In the genomic region with DNA sequence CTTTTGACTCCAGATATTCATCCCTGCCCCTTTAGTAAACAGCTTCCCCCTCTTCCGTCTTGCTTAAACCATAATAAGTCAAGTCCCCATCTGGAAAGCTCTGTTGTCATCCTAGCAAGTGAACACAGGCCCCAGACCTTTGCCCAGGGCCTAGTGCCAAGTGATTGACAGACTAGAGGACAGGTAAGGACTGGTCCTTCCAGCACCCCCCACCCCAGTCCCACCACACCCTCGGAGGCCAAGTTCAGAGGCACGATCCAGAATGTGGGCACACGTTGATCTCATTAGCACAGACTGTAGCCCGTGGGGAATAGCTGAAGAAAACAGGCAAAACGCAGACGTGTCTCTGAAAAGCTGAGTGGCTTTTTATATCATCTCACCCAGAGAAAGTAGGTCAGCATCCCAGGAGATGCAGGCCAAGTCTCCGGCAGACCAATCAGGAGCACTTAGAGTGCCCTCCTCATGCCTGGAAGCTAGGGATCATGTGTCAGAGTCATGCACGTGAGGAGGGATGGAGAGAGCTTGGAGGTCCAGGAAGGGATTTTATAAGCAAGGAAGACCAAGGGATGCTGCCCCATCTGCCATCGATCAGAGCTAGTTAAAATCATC, we compare ENCODE assay signal across 11 mouse cellular contexts. TPM values are rescaled to one million over a fixed set of nuclear protein-coding genes. Genes with fewer than 3 reads are reported as not detected.
DNase-seq lines count a peak whose midpoint lies in the region; TF ChIP-seq lines count a peak whose summit lies in the region.
"Had no signal": no experiment of that assay in that cellular context is flagged by ENCODE, and none has a peak within 500 bp of the region (broad histone marks: within the 10 kb centered on the region; RNA-seq: fewer than 3 reads in every experiment).

No protein-coding gene starts in this region.

- H3K4me1 ChIP-seq in limb, embryonic 10.5 days, result peaks cover 13% of the 10 kb centered on the region
- H3K4me1 ChIP-seq in kidney, adult 2 months (ENCODE audit: control insufficient read depth, insufficient read depth, low read length), result no peaks in the 10 kb centered on the region

- WGBS in limb, embryonic 10.5 days, result 47% methylated on average over 10 of the region's 10 CpGs
- WGBS in kidney, adult 2 months, result 64% methylated on average over 10 of the region's 10 CpGs

- H3K4me3 ChIP-seq in limb, embryonic 10.5 days, result no peak overlapping the region
- no peak overlapping the region for H3K4me3 ChIP-seq in kidney, adult 2 months (ENCODE audit: insufficient read depth, low read depth, low read length)
- H3K4me3 ChIP-seq: liver, embryonic 13.5 days; neural tube, embryonic 13.5 days had no signal

- H3K27me3 ChIP-seq in limb, embryonic 10.5 days (ENCODE audit: low read depth, poor library complexity, severe bottlenecking), result no peaks in the 10 kb centered on the region
- no peaks in the 10 kb centered on the region for H3K27me3 ChIP-seq in kidney, adult 2 months (replicated peaks; ENCODE audit: control insufficient read depth, insufficient read depth, low read length)
- H3K27me3 ChIP-seq: liver, embryonic 13.5 days; neural tube, embryonic 13.5 days; Patski had no signal

- H3K9me3 ChIP-seq in limb, embryonic 10.5 days (replicated peaks), result no peaks in the 10 kb centered on the region
- H3K9me3 ChIP-seq: liver, embryonic 13.5 days; neural tube, embryonic 13.5 days had no signal

- H3K36me3 ChIP-seq in limb, embryonic 10.5 days, result no peaks in the 10 kb centered on the region
- H3K36me3 ChIP-seq in kidney, adult 2 months (ENCODE audit: control insufficient read depth, insufficient read depth, low read length), result no peaks in the 10 kb centered on the region
- H3K36me3 ChIP-seq: liver, embryonic 13.5 days; neural tube, embryonic 13.5 days had no signal

- 0 out of 2 replicates have a peak overlapping the region, but pooled peaks have one; percentile 20 for H3K27ac ChIP-seq in limb, embryonic 10.5 days
- H3K27ac ChIP-seq in kidney, adult 2 months (ENCODE audit: insufficient read depth, low read depth, low read length), result no peak overlapping the region
- H3K27ac ChIP-seq: liver, embryonic 13.5 days; neural tube, embryonic 13.5 days had no signal

- peak; percentile 21 for DNase-seq in right cerebral cortex, adult 18-20 months
- no peak for DNase-seq in right cerebral cortex, postnatal 14 days
- peak; percentile 40 for DNase-seq in embryo, embryonic 11 days
- peak; percentile 40 for DNase-seq in limb, embryonic 10.5 days (ENCODE audit: low spot score)
- no peak for DNase-seq in kidney, adult 2 months
- no peak for DNase-seq in B cell, adult 2 months
- DNase-seq in thymus, postnatal 0 days (ENCODE audit: low spot score), result no peak
- DNase-seq: liver, embryonic 13.5 days had no signal

- no peak for TF ChIP-seq CTCF in kidney, adult 2 months (conservative IDR thresholded peaks at IDR 0.05; ENCODE audit: insufficient read depth, insufficient read length, low read depth, low read length)

- no peak for TF ChIP-seq POLR2A in kidney, adult 2 months (IDR thresholded peaks at IDR 0.05; ENCODE audit: low read depth, low read length)

RNA-seq across cellular contexts. Expression of gene Ptpre, which starts 34.8 kb away (rescaled TPM):
- 0.58 and 0.64 TPM in 2 replicates for polyA plus RNA-seq in limb, embryonic 10.5 days (2016; fragmentation: Nextera tagmentation; extraction: Ambion mirVana)
- 1.7 and 2.5 TPM in 2 replicates for polyA plus RNA-seq in kidney, adult 2 months (2012; rRNA removed)
- 12.7 and 17.3 TPM in 2 replicates for polyA plus RNA-seq in thymus, postnatal 0 days (2015; fragmentation: Nextera tagmentation; extraction: Ambion mirVana)

RNA-seq across cellular contexts. Expression of gene Clrn3, which starts 43.6 kb away (rescaled TPM):
- polyA plus RNA-seq in limb, embryonic 10.5 days (2016; fragmentation: Nextera tagmentation; extraction: Ambion mirVana), result not detected in 2 replicates
- 26.7 and 29.8 TPM in 2 replicates for polyA plus RNA-seq in kidney, adult 2 months (2012; rRNA removed)
- polyA plus RNA-seq in thymus, postnatal 0 days (2015; fragmentation: Nextera tagmentation; extraction: Ambion mirVana), result 0.13 and 0.46 TPM in 2 replicates
- polyA plus RNA-seq: inflammation-experienced regulatory T-cells, adult 6 months; liver, embryonic 13.5 days; neural tube, embryonic 13.5 days; Patski had no signal

Comparison
In these comparisons a context has a peak if more than half of its experiments do, and no peak if none do; other contexts are left out.
1. DNase-seq: peak in right cerebral cortex, adult 18-20 months (single experiment), embryo, embryonic 11 days (single experiment) and limb, embryonic 10.5 days (single experiment); none in right cerebral cortex, postnatal 14 days (single experiment), kidney, adult 2 months (single experiment), B cell, adult 2 months (0 of 2) and thymus, postnatal 0 days (single experiment).
2. RNA of gene Clrn3, which starts 43.6 kb away (polyA plus RNA-seq): 26.7 to 29.8 TPM in kidney, adult 2 months; 0.13 to 0.46 TPM in thymus, postnatal 0 days and not detected in limb, embryonic 10.5 days; every median in the first group is over 10 times any median in the second.